Mouse (Mus musculus) kidney, adult 2 months (tissue): ENCODE data around the gene Zfp618.

Source experiments
- CTCF ChIP-seq: fragments of 200-500 bp; conservative IDR thresholded peaks from 2 replicates; pipeline ENCODE4 v1.5.1; 2011; ENCODE audit warnings: low read depth, mild to moderate bottlenecking, control low read depth, low read length, moderate library complexity, mixed read lengths; ENCODE audit not compliant: insufficient read depth, insufficient read length
- POLR2A ChIP-seq: fragments of 200-500 bp; IDR thresholded peaks from one replicate; pipeline ENCODE4 v1.6.1; 2011; ENCODE audit warnings: low read depth, low read length, control low read depth

- TF ChIP-seq CTCF, result no peak
- no peak for TF ChIP-seq POLR2A
Measured at GRCm38 (mm10) chr4:63027451-63027850, 62.1 kb downstream of the Zfp618 start.
